Mouse (Mus musculus): ENCODE measurements at regions not wholly inside any gene's neighbourhood (a gene's known extent, or its start where the extent isn't known, plus 50 kb on each side); places are given as distances from the start of the nearest gene placed in this dataset.
A peak's percentile ranks its signal among the peaks of the same experiment; 100 is the strongest.

DNA sequence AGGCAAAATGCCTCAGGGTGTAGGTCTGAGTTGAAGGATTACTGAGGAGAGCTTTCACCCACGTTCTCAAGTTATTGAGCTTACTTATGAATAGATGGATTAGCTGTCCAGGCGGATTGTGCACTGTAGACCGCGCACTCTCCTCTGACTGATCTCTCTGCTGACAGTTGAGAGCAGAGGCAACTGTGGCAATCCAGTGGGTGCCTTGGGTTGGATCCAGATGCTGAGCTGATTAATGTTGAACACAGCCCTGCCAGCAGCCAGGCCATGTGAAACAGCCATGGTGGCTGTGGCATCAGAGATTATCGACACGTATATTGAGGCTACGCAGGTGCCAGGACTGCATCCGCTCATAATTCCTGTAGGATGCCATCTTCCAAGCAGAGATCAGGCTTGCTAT, 53.6 kb downstream of the Gm10320 start:
- DNase-seq = no peak

DNA sequence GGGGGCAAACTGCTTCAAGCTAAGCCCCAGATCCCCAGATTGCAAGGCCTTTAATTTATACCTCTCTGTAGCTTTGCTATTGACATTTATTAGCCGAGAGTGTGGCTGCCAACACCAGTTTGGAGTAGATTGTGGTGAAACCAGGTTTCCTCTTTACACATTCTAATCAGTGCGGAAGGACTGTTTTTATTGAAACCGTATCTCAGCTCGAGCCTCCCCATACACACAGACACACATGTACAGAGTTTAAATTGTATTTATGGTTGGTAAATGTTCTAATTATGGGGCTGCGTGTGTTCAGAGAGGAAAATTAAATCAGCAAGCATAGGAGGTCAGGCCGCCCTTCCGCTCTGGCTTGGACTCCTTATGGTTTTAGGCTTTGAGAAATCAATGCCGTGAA, 54.8 kb downstream of the Gm10320 start:
- no peak for DNase-seq

DNA sequence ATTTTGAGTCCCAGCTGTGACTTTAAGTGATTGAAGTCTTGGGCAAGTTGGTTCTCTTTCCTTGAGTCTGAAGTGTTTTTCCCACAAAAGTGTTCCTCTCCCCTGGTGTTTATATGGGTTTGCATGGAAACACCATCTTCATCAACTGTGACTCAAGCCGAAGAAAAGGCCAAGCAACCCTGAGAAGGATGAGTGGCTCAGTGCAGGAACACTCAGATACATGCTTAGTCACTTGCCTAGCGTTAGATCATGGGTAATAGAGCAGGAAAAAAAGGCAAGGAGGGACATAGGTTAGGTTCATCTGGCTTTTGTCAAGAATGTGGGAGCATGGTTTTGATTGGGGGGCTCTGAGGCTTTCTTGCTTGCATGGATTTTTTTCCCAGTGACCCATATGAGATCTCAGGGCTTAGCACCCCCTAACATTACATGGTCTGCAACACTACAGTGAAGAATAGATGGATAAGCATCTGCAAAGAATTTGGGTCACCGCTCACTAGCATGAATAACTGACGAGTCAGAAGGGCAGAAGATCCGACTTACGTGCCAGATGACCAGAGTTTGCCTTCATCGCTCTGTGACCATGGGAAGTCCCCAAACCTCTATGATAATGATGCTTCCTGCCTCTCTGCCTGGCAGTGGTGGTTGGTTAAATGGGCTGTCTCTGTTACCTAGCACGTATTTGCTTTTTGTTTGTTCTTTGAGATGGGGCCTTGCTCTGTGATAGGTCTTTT, 56.4 kb downstream of the Gm10320 start:
- peak; percentile 6 for DNase-seq

DNA sequence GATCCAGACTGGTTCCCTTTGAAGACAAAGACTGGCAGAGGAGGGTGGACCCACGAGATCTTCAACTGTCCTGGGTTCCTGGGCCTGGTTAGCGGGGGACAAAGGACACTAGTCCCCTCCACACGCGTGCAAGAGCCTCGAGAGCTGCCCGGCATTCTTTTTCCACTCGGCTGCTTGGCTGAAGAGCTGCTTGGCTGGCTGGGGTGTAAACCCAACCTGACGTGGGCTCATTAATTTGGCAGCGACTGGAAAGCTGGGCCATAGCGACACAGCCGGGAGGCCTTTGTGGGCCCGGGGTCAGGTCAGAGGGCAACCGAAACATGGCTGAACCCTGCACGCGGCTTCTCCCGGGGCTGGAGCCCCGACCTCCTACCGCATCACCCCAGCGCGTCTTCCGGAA, 62.0 kb downstream of the Gm10320 start:
- peak; percentile 79 for DNase-seq

DNA sequence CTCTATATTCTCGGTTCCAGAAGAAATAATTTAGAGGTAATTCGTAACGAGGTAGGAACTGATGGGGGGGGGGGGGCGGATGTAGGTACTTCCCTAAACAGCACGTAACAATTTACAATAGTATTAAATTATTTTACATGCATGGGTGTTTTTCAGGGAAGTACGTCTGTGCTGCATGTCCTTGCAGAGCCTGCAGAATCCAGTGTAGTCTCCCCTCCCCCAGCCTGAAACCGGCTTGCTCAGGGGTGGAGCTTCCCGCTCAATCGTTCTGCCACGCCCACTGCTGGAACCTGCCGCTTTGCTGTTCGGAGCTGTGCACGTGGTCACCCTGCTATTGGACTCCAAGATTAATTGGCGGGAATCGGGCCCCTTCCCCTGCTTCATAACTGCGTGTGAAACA, 64.1 kb downstream of the Gm10320 start:
- peak; percentile 59 for DNase-seq

DNA sequence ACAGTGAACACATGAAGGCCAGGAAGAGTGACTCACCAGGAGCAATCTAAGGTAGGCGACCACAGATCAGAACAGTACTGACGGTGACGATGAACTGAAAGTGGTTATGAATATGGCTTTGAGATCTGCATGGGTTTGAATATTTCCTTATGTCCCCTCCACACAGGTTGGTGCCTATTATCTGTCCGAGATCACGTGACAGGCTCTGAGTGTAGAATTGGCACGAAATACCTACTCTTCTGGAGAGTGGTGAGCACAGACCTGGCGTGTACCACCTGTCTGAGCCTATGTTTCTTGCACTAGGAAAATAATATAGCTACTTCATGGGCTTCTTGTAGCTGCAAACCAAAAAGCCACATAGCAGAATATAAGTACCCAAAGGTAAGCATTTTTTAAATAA, 66.8 kb downstream of the Gm10320 start:
- DNase-seq = no peak

DNA sequence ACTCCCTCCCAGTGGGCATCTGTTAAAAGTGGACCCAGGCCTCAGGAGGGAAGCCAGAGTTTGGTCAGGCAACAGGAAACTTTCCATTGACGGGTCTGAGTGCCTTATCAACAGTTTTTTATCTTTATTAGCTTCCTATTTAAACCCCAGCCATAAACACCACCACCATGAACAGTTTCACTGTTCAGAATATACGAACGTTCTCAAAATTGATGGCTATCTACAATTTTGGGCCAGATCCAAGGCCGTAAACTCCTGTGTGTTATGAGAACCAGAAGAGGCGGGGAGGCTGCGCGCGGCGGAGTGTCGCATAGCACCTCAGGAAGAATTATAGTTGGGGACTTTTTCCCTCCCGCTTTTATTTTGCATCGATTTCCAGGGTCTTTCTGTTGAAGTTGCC, 67.8 kb downstream of the Gm10320 start:
- DNase-seq = no peak

DNA sequence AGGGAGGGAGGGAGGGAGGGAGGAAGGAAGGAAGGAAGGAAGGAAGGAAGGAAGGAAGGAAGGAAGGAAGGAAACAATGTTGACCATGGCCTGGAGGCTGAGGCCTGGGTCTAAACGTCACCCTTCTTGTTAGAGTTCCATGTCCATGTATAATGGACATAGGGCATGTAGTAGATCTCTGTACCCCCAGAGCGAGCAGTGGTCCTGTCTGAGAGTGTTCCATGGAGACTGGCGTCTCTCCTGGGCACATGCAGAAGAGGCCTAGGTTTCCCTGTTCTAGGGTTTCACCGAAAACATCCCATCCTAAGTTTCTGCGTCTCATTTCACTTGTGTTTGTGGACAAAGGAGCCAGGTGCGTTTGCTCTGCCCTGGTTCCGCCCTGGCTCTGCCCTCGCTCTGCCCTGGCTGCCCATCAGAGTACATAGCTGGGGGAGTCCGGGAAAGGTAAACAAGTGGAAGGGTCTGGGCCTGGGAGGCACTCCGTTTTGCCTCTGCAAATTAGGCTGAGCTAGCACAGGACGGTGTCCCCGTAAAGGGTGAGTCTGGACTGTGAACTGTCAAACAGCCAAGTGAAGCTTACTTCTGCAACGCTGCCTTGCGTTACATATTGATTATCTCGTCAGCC, 66.5 kb downstream of the Foxd1 start:
- DNase-seq = no peak

DNA sequence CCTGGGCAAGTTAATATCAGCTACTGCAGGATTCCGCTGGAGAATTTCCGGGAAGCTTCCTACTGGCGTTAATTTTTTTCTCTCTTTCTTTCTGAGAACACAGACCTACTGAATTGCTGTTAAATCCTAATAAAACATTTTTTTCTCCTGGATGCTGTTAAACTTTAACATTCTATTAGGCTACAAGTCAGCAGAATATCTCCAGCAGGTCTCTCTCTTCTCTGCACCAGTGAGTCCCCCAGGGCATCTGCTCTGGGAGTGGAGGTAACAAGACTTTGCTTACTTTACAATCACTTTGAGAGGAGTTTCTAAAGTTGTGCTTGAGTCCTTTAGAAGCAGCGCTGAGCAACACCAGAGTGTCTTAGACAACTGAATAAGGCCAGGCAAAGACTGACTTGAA, 63.7 kb downstream of the Foxd1 start:
- DNase-seq = no peak

DNA sequence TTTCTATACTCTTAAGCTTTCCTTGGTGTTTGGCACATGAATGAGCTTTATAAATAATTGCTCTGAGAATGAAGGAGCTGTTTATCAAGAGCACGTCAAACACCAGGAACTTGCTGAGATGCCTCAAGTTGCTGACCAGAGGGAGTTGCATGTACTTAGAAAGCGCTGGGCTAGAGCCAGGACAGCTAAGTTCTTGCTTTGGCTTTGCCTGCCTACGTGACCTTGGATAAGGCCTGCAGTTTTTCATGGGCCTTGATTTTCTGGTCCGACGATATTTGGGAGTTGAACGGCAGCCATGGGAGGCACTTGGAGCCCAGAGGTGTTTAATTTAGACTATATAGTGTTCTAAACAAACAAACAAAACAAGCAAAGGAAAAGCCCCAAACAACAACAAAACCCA, 62.4 kb downstream of the Foxd1 start:
- DNase-seq = no peak

DNA sequence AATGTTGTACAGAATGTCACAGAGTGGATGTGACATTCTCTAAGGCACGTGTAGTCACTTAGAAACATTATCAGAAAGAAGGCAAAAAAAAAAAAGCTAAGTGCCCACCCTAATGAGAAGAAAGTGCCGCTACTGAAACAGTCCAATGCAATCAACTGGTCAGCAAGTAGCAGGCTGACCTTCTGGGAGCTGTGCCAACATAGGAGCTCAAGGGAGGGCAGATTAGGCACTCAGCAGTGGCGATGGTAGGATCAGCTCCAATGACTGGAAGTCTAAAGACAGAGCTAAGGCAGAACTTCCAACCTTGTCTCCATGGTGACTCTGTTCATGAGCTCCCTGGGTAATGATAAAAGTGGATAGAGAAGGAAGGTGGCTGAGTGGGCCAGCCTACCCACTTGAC, 60.8 kb downstream of the Foxd1 start:
- DNase-seq = peak; percentile 62

DNA sequence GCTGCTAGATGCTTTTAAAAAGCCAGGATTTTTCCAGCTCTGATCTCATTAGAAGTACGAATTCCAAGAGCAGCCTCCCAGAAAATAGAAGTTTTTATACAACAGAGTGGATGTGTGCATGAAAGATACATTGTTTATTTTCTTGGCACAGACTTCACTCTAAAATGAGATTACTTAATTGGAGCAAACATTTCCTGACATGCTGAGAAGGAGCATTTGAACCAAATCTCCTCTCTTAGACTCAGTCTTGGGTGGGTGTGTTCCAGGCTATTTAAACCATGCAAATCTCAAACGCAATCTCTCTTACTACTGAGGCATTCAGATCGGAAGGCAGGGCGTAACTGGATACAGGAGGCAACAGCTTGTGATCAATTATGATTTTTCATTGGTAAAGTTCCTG, 59.2 kb downstream of the Foxd1 start:
- DNase-seq = no peak

Measured in retina, postnatal 1 day (tissue).